Mouse (Mus musculus): Measurements from ENCODE around the gene Gamt.
"Not testable (repeated sequence)": the region's sequence is repeated elsewhere in the genome, so short reads cannot be mapped to it uniquely, and the experiment has no call there.

Gamt gene

DNA sequence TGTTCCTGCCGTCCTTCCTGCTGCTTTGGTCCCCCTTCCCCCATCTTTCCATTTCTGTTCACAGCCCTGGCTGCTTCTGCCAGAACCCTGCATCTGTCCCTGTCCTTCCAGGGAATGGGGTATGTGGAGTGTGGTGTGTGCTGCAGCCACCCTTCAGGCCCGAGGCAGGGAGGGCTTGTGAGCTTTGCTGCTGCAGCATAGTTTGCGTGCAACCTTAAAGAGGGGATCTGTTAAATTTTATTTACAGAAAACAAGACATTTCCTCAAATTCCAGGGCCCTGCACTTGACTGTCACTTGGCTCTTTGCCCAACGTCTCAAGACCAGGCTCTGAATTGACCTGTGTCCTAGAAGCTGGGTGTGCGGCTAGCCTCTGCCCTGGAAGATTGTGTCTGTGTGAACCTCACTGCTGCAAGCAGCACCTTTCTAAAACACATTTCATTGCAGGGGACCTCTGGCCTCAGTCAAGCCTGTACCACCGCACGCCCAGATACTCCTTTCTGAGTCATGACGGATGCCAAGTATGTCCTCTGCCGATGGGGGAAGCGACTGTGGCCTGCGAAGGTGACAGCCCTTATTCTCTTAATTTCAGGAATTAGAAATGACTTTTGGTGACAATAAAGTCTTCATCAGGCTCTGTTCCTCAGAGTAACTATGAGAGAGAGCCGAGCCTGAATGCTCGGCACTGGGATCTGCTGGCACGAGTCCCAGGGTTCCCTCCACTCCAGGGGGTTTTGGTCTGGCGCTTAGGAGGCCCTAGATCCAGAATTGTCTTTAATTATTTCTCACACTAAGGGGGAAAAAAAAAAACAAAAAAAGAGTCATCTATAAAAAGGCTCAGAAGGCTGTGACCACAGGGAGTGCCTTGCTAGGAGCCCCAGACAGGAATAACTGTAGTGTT lies 32.7 kb downstream of the Gamt start:
- DNase-seq (ENCODE audit: low spot score): no peak

DNA sequence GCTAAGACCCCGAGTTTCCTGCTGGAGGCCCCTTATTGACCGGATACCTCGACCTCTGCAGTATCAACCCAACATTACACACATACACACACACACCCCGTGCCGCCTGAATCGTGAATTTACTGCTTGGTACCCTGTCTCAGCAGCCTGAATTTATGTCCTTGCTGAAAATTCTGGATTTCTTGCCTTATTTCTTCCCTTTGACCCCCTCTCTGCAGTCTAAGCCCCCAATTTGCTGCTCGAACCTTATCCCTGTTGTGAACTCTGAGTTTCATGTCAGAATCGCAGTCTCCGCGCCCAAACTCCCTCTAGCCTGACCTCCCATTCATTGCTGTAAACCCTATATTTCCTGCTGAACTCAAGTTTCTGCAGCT lies 33.7 kb downstream of the Gamt start:
- DNase-seq (ENCODE audit: low spot score): no peak

DNA sequence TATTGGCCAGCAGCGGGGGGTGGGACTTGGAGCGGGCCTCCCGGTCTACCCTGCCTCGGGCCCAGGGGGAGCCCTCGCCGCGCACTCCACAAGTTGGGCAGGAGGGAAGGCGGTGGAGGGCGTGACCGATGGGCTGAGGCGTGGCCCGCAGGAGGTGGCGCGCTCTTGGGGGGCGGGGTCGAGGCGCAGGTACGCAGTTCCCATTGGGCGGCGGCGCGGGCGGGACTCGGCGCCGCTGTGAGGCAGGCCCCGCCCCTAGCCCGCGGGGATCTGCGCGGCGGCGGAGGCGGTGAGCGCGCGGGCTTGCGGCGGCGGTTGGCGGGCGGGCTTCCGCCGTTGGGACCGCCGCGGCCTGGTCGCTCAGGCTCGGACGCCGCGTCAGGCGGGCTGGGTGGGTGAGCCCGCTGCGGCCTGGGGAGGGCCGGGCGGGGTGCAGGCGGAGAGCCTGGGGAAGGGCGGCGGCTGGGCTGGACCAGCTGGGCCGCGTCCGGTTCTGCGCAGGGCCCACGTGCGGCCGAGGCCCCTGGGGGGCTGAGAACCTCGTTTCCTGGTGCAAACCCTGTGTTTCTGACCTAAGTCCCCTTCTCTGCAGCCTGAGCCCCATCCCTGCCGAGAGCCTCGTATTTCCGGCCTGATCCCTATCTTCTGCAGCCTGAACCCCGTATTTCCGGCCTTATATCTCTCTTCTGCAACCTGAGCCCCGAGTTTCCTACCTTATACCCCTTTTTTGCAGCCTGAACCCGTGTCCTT lies 34.2 kb downstream of the Gamt start, which contains the start of gene Mum1:
TSS of gene Mum1 (plus strand) at position 19 of the 750 bp plus-strand sequence.
- peak; percentile 97 for DNase-seq (ENCODE audit: low spot score)

DNA sequence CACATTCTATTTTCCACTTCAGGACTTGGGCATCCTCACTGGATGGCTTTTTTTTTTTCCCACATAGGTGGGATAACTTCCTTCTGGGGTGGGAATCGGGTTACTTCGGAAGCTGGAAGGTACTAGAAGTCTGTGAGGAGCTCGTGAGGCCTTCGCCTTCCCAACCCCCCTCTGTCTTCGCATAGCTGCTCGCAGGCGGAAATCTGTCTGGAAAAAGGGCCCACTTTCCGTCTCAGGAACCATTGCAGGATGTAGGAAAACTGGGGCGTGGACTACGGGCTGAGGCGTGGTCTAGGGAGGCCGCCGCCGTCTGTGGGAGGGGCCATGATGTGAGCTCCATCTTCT lies 34.8 kb downstream of the Gamt start:
- no peak for DNase-seq (ENCODE audit: low spot score)

DNA sequence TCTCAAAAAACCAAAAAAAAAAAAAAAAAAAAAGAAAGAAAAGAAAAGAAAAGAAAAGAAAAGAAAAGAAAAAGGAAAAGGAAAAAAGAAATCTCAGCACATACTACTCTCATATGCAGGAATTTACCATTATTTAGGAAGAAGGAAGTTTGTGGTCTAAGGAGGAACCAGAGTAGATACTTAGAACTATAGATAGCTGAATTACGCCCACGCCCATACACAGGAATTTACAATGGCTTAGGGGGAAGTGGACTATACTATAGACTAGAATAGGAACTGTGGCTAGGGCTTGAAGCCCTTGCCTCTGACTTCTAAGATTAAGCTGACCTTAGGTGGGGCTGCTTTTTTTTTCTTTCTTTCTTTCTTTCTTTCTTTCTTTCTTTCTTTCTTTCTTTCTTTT lies 37.7 kb downstream of the Gamt start:
- not testable (repeated sequence) for DNase-seq (ENCODE audit: low spot score)

DNA sequence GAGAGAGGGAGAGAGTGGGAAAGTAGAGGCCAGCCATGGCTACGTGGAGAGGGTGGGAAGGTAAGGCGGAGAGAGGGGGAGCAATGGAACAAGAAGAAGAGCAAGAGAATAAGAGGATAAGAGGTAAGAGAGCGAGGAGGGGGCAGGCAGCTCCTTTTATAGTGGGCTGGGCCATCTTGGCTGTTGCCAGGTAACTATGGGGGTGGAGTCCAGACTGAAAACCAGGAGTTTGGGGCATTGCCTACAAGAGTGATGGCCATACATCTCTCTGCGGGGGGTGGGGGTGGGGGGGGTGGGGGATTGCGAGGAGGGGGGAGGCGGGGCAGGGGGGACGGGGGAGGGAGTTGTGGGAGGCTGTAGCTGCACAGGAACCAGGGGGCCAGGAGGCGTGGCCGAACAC lies 40.1 kb downstream of the Gamt start:
- DNase-seq (ENCODE audit: low spot score): no peak

DNA sequence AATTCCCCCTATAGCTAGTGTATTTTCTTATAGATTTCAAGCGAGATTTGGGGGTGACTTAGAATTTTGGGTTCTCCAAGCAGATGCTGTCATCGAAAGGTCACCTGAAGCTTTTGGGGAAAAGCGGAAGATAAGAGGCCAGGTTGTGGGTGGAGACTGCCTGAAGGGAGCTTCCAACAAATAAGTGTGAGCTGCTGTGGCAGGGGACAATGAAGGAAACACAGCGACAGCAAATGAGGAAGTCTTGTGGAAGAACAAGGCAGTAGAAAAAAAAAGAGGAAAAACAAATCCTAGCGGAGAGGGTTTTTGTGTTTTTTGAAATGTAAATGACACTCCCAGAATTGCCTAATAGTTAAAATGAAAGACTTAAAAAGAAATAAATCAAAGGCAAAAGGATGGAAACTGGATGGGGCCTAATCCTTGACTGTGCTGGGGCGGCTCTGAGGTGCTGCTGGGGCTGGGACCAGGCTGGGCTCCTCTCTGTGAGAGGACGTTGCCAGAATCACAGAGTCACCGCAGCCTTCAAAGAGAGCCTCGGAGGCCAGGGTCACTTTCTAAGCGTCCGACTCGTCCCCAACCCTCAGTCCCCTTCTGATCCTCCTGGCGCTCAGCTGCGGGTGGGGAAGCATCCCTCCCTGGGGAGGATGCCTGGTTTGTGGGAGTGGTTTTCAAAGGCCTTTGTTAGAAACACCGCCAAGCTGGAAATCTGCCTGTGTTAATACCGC lies 45.6 kb downstream of the Gamt start:
- DNase-seq (ENCODE audit: low spot score): no peak

DNA sequence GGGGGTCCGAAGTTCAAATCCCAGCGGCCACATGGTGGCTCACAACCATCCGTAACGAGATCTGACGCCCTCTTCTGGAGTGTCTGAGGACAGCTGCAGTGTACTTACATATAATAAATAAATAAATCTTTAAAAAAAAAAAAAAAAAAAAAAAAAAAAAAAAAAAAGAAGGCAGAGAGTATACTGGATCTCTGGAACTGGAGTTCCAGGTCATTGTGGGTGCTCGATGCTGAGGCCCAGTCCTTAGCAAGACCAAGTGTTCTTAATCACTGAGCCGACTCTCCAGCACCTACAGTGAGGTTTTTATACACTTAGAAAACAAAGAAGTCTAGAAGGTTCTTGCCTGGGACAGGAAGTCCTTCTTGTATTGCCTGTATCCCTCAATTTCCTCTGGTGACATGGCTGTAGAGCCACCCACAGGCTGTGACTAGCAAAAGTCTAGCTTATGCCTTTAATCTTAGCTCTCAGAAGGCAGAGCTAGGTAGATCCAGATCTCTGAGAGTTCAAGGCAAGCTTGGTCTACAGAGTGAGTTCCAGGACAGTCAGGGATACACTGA lies 49.2 kb downstream of the Gamt start:
- DNase-seq (ENCODE audit: low spot score): peak; percentile 38

DNA sequence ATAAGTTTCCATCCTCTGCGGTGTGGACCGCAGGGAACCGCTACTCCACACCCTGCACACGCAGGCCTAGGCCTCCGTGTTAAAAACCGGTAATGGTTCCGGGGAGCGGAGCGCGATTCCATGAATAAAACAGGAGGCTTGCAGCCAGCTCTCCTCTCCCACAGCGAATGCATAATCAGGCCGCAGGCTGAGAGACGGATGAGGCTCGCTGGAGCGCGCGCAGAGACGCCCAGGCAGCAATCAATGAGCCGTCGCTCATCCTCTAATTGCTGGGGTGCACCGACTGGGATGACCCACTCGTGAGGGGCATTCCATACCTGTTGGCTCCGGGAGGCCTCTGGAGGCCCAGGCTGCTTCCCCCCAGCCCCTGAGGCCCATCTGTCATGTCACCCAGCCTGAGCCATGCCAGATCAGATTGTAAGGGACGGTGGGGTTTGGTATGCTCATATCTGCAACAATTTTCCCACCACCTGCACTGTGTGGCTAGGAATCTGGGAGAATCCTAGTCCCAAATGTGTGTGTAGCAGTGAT lies 51.9 kb downstream of the Gamt start:
- no peak for DNase-seq (ENCODE audit: low spot score)

DNA sequence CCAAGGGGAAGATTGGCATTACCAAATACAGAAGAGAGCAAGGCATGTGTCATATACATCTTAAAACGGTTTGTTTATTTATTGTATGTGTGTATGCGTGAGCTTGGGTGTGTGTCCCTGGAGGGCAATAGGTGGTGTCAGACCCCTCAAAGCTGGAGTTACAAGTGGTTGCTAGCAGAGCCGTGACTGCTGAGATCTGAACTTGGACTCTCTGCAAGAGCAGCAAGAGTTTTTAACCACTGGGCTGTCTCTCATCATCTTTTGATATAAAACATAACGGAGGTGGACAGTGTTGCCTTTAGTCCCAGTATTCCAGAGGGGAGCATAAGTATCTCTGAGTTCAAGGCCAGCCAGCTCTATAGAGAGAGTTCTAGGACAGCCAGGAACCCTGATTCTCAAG lies 52.6 kb downstream of the Gamt start:
- DNase-seq (ENCODE audit: low spot score): no peak

All from T-cell, adult 2 months (primary cell).